Mouse (Mus musculus) hindbrain, postnatal 0 days (tissue): ENCODE measurements around the gene Tmem178b. TPM values are rescaled to one million over a fixed set of nuclear protein-coding genes. Genes with fewer than 3 reads are reported as not detected.
A peak's percentile ranks its signal among the peaks of the same experiment; 100 is the strongest.

Experiments
- ATAC-seq: fragments of 200-750 bp; cut with Nextera tagmentation; 2 replicates; pipeline ENCODE4 v1.8.0; 2017; ENCODE audit warnings: mild to moderate bottlenecking, moderate TSS enrichment, moderate library complexity
- DNase-seq: peaks from one replicate; pipeline ENCODE4 v3.0.0-alpha.2; 2015; ENCODE audit warnings: low spot score
- H3K27ac ChIP-seq: fragments of 300-500 bp; sonication (generic); 2 replicates; pipeline ENCODE4 v1.5.1; 2014; ENCODE audit warnings: mild to moderate bottlenecking
- H3K27me3 ChIP-seq: fragments of 300-500 bp; sonication (generic); 2 replicates; pipeline ENCODE4 v1.6.1; 2014; ENCODE audit warnings: low read length, mixed read lengths; ENCODE audit not compliant: insufficient read depth
- H3K36me3 ChIP-seq: fragments of 300-500 bp; sonication (generic); 2 replicates; pipeline ENCODE4 v1.6.1; 2014; ENCODE audit warnings: low read length, mixed read lengths; ENCODE audit not compliant: insufficient read depth
- H3K4me1 ChIP-seq: fragments of 300-500 bp; sonication (generic); 2 replicates; pipeline ENCODE4 v1.6.1; 2014; ENCODE audit warnings: antibody characterized with exemption, low read length, mixed read lengths; ENCODE audit not compliant: insufficient read depth
- H3K4me2 ChIP-seq: fragments of 300-500 bp; sonication (generic); 2 replicates; pipeline ENCODE4 v1.6.1; 2014; ENCODE audit warnings: low read depth, mild to moderate bottlenecking, low read length, moderate library complexity, mixed read lengths
- H3K4me3 ChIP-seq: fragments of 300-500 bp; sonication (generic); 2 replicates; pipeline ENCODE4 v1.5.1; 2014; ENCODE audit warnings: low read length
- H3K9ac ChIP-seq: fragments of 300-500 bp; sonication (generic); replicated peaks from 2 replicates; pipeline ENCODE4 v1.6.1; 2014; ENCODE audit warnings: mild to moderate bottlenecking, low read length, moderate library complexity, mixed read lengths
- H3K9me3 ChIP-seq: fragments of 300-500 bp; sonication (generic); 2 replicates; pipeline ENCODE4 v1.6.1; 2016; ENCODE audit warnings: low read length, mixed read lengths
- CTCF ChIP-seq: IDR thresholded peaks from 2 replicates; pipeline ENCODE4 v1.5.1; 2016; ENCODE audit warnings: antibody characterized with exemption, control low read depth, low read depth
- WGBS: fragments of 180-500 bp; shearing (Covaris S2); extraction: QIAGEN DNeasy Blood & Tissue Kit; methylation state at CpG from one replicate; pipeline ENCODE4 v1.1.7; 2014; 5-methylcytosine and 5-hydroxymethylcytosine counted together
- polyA plus RNA-seq: library from polyadenylated mRNA; unstranded; fragments of >200 nt; fragmentation: Nextera tagmentation; extraction: Ambion mirVana; gene quantifications from 2 replicates; pipeline ENCODE4 v1.2.1, GENCODE M21; 2015
- total RNA-seq: library from RNA; depleted of rRNA; stranded (reverse); fragments of >200 nt; gene quantifications from 2 replicates; pipeline ENCODE4 v1.2.3, GENCODE M21; 2014; rRNA removed

Tmem178b gene
- total and polyA plus RNA-seq, 2 experiments from 2014 or later: 31.4 to 146 TPM

GRCm38 (mm10) chr6:40247398-40247946 is 374.4 kb downstream of the Tmem178b start:
- H3K9me3 ChIP-seq: no peaks in the 10 kb centered on the region
- WGBS: 79% methylated on average over 17 of the region's 17 CpGs
- no peak overlapping the region for H3K4me3 ChIP-seq
- H3K27me3 ChIP-seq: no peaks in the 10 kb centered on the region
- H3K36me3 ChIP-seq: no peaks in the 10 kb centered on the region
- no peak overlapping the region for H3K27ac ChIP-seq
- no peak overlapping the region for H3K9ac ChIP-seq
- no peak overlapping the region for H3K4me2 ChIP-seq
- ATAC-seq (peak; percentile 73), DNase-seq (peak; percentile 46)
- TF ChIP-seq CTCF: no peak
- no peaks in the 10 kb centered on the region for H3K4me1 ChIP-seq

GRCm38 (mm10) chr6:40249939-40250338 is 376.9 kb downstream of the Tmem178b start:
- Histone ChIP-seq H3K4me2 (no peak overlapping the region), H3K36me3 (no peaks in the 10 kb centered on the region), H3K27ac (no peak overlapping the region), H3K9ac (no peak overlapping the region), H3K4me3 (no peak overlapping the region), H3K4me1 (no peaks in the 10 kb centered on the region), H3K27me3 (no peaks in the 10 kb centered on the region), H3K9me3 (no peaks in the 10 kb centered on the region)
- DNase-seq: no peak
- no peak for TF ChIP-seq CTCF
- no peak for ATAC-seq

DNA sequence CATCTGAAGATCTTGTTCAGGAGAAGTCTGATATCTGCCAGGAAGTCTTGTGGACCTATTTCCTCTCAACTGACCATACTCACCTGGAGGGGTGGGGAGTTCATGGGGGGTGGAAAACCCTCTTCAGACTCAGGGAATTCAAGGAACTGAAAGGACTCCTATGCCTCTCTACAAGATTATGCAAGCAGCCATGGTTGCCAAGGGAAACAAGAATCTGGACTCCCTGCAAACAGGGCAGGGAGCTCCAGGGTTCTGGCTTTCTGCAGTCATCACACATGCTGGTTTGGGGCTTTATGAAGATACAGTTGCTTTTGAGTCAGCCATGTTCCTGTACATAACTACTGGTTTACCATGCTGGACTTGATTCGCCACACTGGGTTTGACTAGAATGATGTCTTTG is 390.6 kb downstream of the Tmem178b start:
- WGBS: 85% methylated on average over 1 of the region's 1 CpGs

GRCm38 (mm10) chr6:40300707-40301106 is 427.6 kb downstream of the Tmem178b start:
- Histone ChIP-seq H3K9ac (no peak overlapping the region), H3K4me2 (no peak overlapping the region), H3K4me1 (no peaks in the 10 kb centered on the region), H3K9me3 (no peaks in the 10 kb centered on the region), H3K4me3 (no peak overlapping the region), H3K36me3 (no peaks in the 10 kb centered on the region), H3K27ac (no peak overlapping the region), H3K27me3 (no peaks in the 10 kb centered on the region)
- no peak for ATAC-seq
- no peak for DNase-seq
- 83% methylated on average over 5 of the region's 5 CpGs for WGBS
- no peak for TF ChIP-seq CTCF

More for the DNA sequence above, 390.6 kb downstream of the Tmem178b start:
- ATAC-seq (no peak), DNase-seq (no peak)
- no peak for TF ChIP-seq CTCF
- Histone ChIP-seq H3K4me2 (no peak overlapping the region), H3K4me1 (no peaks in the 10 kb centered on the region), H3K9me3 (no peaks in the 10 kb centered on the region), H3K36me3 (no peaks in the 10 kb centered on the region), H3K27me3 (no peaks in the 10 kb centered on the region), H3K9ac (no peak overlapping the region), H3K27ac (no peak overlapping the region), H3K4me3 (no peak overlapping the region)

DNA sequence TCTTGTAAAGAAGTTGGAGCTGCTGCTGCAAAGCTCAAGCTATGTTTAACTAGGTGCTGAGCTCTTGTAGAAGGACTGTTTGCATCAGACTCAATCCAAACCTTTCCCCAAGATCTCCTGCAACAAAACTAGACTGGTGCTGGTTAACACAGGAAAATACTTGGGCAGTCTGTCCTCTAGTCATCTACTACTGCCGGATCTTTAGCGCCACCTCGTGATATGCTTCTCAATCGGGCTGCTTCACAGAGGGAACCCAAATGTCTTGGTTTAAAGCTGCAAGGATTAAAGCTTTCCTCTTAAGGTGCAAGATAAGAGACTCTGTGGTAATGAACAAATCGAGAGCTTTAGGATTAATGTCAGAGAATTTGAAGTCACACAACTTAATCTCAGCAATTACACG is 430.3 kb downstream of the Tmem178b start:
- Histone ChIP-seq H3K9me3 (no peaks in the 10 kb centered on the region), H3K9ac (no peak overlapping the region), H3K4me2 (no peak overlapping the region), H3K27ac (no peak overlapping the region), H3K4me3 (no peak overlapping the region), H3K27me3 (no peaks in the 10 kb centered on the region), H3K4me1 (no peaks in the 10 kb centered on the region), H3K36me3 (no peaks in the 10 kb centered on the region)
- TF ChIP-seq CTCF: peak; percentile 87
- peak; percentile 90 for DNase-seq
- peak; percentile 87 for ATAC-seq
- 13% methylated on average over 6 of the region's 6 CpGs for WGBS

Other genes with a start within 250 kb of the Tmem178b start
- 37.7 and 49.6 TPM in 2 replicates for gene Braf, start 147.8 kb upstream of the Tmem178b start, total RNA-seq
- gene Braf, start 147.8 kb upstream of the Tmem178b start, polyA plus RNA-seq: 16.7 and 17.3 TPM in 2 replicates
- 14.7 and 29.3 TPM in 2 replicates for gene Mrps33, start 62.3 kb upstream of the Tmem178b start, total RNA-seq
- 205 and 218 TPM in 2 replicates for gene Mrps33, start 62.3 kb upstream of the Tmem178b start, polyA plus RNA-seq